Mouse (Mus musculus) gastrocnemius, postnatal 25 days (tissue): ENCODE data around the gene Lmln. TPM values are rescaled to one million over a fixed set of nuclear protein-coding genes. Genes with fewer than 3 reads are reported as not detected.

Experiments
- microRNA-seq, 2 experiments: library from miRNA; unstranded; fragments of <30 nt; microRNA quantifications; one replicate each; pipeline ENCODE4 v1.2.0; 2021; ENCODE audit warnings: borderline replicate concordance in 2 of 2
- total RNA-seq, 2 experiments: library from RNA; stranded (reverse); gene quantifications; 1 replicate in 1 of 2; 2 replicates in 1 of 2; pipeline ENCODE4 v1.2.3; 2021

Lmln gene
- total RNA-seq, 2 experiments from 2014 or later, result 1.8 to 2.6 TPM

Small RNAs within 50 kb of the gene (microRNA-seq; reads per million reads assigned to microRNA genes)
- gene Gm22231, result 0 reads per million in 2 experiments
- 2.2 to 2.4 reads per million in 2 experiments for gene Mir1947

Other genes with a start within 250 kb of the Lmln start
- 10 to 100 TPM; 79.8 to 85.6 TPM for gene Fyttd1, start 185.0 kb upstream of the Lmln start, total RNA-seq
- 10 to 100 TPM; 24.3 to 26.7 TPM for gene Rubcn, start 184.8 kb upstream of the Lmln start, total RNA-seq
- 10 to 100 TPM; 13.7 to 15.4 TPM for gene Lrch3, start 148.4 kb upstream of the Lmln start, total RNA-seq
- gene Iqcg, start 6.3 kb upstream of the Lmln start, total RNA-seq, result 1 to 10 TPM; 2.7 to 3.7 TPM
- 100 to 1,000 TPM; 203 to 249 TPM for gene Rpl35a, start 6.1 kb upstream of the Lmln start, total RNA-seq
- gene Osbpl11, start 122.5 kb downstream of the Lmln start, total RNA-seq, result 10 to 100 TPM; 13.8 to 14.5 TPM
- 10 to 100 TPM; 12.6 to 12.7 TPM for gene Snx4, start 188.9 kb downstream of the Lmln start, total RNA-seq